In genomic region chr7:101666581-101666980, GRCm38 (mm10) we compare ENCODE assay signal across 9 mouse cellular contexts. TPM values are rescaled to one million over a fixed set of nuclear protein-coding genes. Genes with fewer than 3 reads are reported as not detected.
A peak's percentile ranks its signal among the peaks of the same experiment; 100 is the strongest.
DNase-seq lines count a peak whose midpoint lies in the region; ATAC-seq and TF ChIP-seq lines count a peak whose summit lies in the region.
"Had no signal": no experiment of that assay in that cellular context is flagged by ENCODE, and none has a peak within 500 bp of the region (broad histone marks: within the 10 kb centered on the region; RNA-seq: fewer than 3 reads in every experiment).

No protein-coding gene starts in this region.

- no peaks in the 10 kb centered on the region for H3K9me3 ChIP-seq in limb, embryonic 14.5 days (ENCODE audit: control insufficient read depth, low read length)
- H3K9me3 ChIP-seq: embryonic facial prominence, embryonic 15.5 days had no signal

- TF ChIP-seq POLR2A in limb, embryonic 14.5 days (IDR thresholded peaks at IDR 0.05; ENCODE audit: borderline replicate concordance, extremely low read depth, insufficient read depth, insufficient read length): no peak

- peak overlapping the region; percentile 38; the same call in 1 of the 2 replicates for H3K9ac ChIP-seq in limb, embryonic 14.5 days (ENCODE audit: low read depth, low read length, severe bottlenecking)
- H3K9ac ChIP-seq: embryonic facial prominence, embryonic 15.5 days had no signal

- peaks cover 8% of the 10 kb centered on the region for H3K4me1 ChIP-seq in limb, embryonic 14.5 days (ENCODE audit: control insufficient read depth, insufficient read depth, low read length)

- DNase-seq in thymus, postnatal 0 days (ENCODE audit: low spot score): peak; percentile 26
- DNase-seq in thymus, adult 18-20 months: no peak
- DNase-seq in cerebellum, adult 8-10 months: peak; percentile 50
- DNase-seq in frontal cortex, postnatal 36 days (ENCODE audit: low spot score in 2 of 2): peak; percentile 46 to 74
- peak; percentile 40 to 54 for DNase-seq in kidney, adult 8-10 months
- DNase-seq in limb, embryonic 14.5 days (ENCODE audit: low spot score): peak; percentile 62
- DNase-seq in retina, postnatal 7 days (ENCODE audit: low read depth, low spot score): peak; percentile 48
- no peak for DNase-seq in thymus, postnatal 25 days

- ATAC-seq in limb, embryonic 14.5 days (ENCODE audit: low FRiP score, low read depth): peak; percentile 32; the same call in 1 of the 2 replicates

- 11% methylated on average over 3 of the region's 3 CpGs for WGBS in limb, embryonic 14.5 days

- no peaks in the 10 kb centered on the region for H3K27me3 ChIP-seq in limb, embryonic 14.5 days (ENCODE audit: control insufficient read depth, insufficient read depth, low read length)
- H3K27me3 ChIP-seq: embryonic facial prominence, embryonic 15.5 days had no signal

- peaks cover 14% of the 10 kb centered on the region for H3K36me3 ChIP-seq in limb, embryonic 14.5 days (ENCODE audit: control insufficient read depth, insufficient read depth, low read length)

- no peak overlapping the region for H3K4me2 ChIP-seq in limb, embryonic 14.5 days (replicated peaks; ENCODE audit: low read depth, low read length, severe bottlenecking)
- H3K4me2 ChIP-seq: embryonic facial prominence, embryonic 15.5 days had no signal

- H3K27ac ChIP-seq in limb, embryonic 14.5 days (replicated peaks; ENCODE audit: low read depth, low read length): no peak overlapping the region
- H3K27ac ChIP-seq: embryonic facial prominence, embryonic 15.5 days had no signal

- no peak overlapping the region for H3K4me3 ChIP-seq in limb, embryonic 14.5 days (replicated peaks; ENCODE audit: low read length)
- H3K4me3 ChIP-seq: embryonic facial prominence, embryonic 15.5 days had no signal

RNA-seq across cellular contexts. Expression of gene Clpb, which starts 3.1 kb away (rescaled TPM):
- polyA plus RNA-seq in thymus, postnatal 0 days (2015; fragmentation: Nextera tagmentation; extraction: Ambion mirVana): 30.5 and 33.4 TPM in 2 replicates
- polyA plus RNA-seq in limb, embryonic 14.5 days (2012; rRNA removed): 21.4 and 27.6 TPM in 2 replicates
- polyA plus RNA-seq in limb, embryonic 14.5 days (2014; fragmentation: Nextera tagmentation; extraction: Ambion mirVana): 41.7 and 51.9 TPM in 2 replicates

Comparison
In these comparisons a context has a peak if more than half of its experiments do, and no peak if none do; other contexts are left out.
1. DNase-seq: peak in thymus, postnatal 0 days (single experiment), cerebellum, adult 8-10 months (single experiment), frontal cortex, postnatal 36 days (2 of 2), kidney, adult 8-10 months (2 of 2), limb, embryonic 14.5 days (single experiment) and retina, postnatal 7 days (single experiment); none in thymus, adult 18-20 months (0 of 2) and thymus, postnatal 25 days (single experiment).